Comparison of ENCODE assay signal across 20 mouse cellular contexts in genomic region chr8:94922176-94922575, GRCm38 (mm10). TPM values are rescaled to one million over a fixed set of nuclear protein-coding genes. Genes with fewer than 3 reads are reported as not detected.
A peak's percentile ranks its signal among the peaks of the same experiment; 100 is the strongest.
DNase-seq lines count a peak whose midpoint lies in the region; ATAC-seq lines count a peak whose summit lies in the region.
"Had no signal": no experiment of that assay in that cellular context is flagged by ENCODE, and none has a peak within 500 bp of the region (broad histone marks: within the 10 kb centered on the region; RNA-seq: fewer than 3 reads in every experiment).

No protein-coding gene starts in this region.

- no peak overlapping the region for H3K9ac ChIP-seq in midbrain, embryonic 11.5 days (ENCODE audit: low read length)
- H3K9ac ChIP-seq in midbrain, embryonic 16.5 days (ENCODE audit: low read depth, low read length) = no peak overlapping the region
- H3K9ac ChIP-seq in liver, embryonic 12.5 days = no peak overlapping the region
- no peak overlapping the region for H3K9ac ChIP-seq in neural tube, embryonic 15.5 days (replicated peaks)
- H3K9ac ChIP-seq: embryonic facial prominence, embryonic 15.5 days; midbrain, embryonic 15.5 days had no signal

- peaks cover 4% of the 10 kb centered on the region; the same call in 1 of the 2 replicates for H3K27me3 ChIP-seq in heart, embryonic 10.5 days (ENCODE audit: insufficient read depth, poor library complexity, severe bottlenecking)
- H3K27me3 ChIP-seq in midbrain, embryonic 11.5 days (ENCODE audit: control insufficient read depth, insufficient read depth, low read length) = no peaks in the 10 kb centered on the region
- H3K27me3 ChIP-seq in midbrain, embryonic 16.5 days (ENCODE audit: control insufficient read depth, insufficient read depth, low read depth, low read length) = peaks cover 19% of the 10 kb centered on the region
- H3K27me3 ChIP-seq in liver, embryonic 12.5 days (replicated peaks) = no peaks in the 10 kb centered on the region
- H3K27me3 ChIP-seq in neural tube, embryonic 15.5 days (replicated peaks) = peaks cover 16% of the 10 kb centered on the region
- H3K27me3 ChIP-seq: embryonic facial prominence, embryonic 15.5 days; Patski had no signal

- intact Hi-C loops in heart, postnatal 10 days (cut with DNase I) = no loop called here

- H3K36me3 ChIP-seq in heart, embryonic 10.5 days = no peaks in the 10 kb centered on the region
- no peaks in the 10 kb centered on the region for H3K36me3 ChIP-seq in midbrain, embryonic 11.5 days (ENCODE audit: control insufficient read depth, insufficient read depth, low read length)
- no peaks in the 10 kb centered on the region for H3K36me3 ChIP-seq in midbrain, embryonic 16.5 days (ENCODE audit: control insufficient read depth, insufficient read depth, low read length)
- no peaks in the 10 kb centered on the region for H3K36me3 ChIP-seq in liver, embryonic 12.5 days
- H3K36me3 ChIP-seq in neural tube, embryonic 15.5 days = no peaks in the 10 kb centered on the region
- H3K36me3 ChIP-seq: embryonic facial prominence, embryonic 15.5 days; midbrain, embryonic 15.5 days had no signal

- H3K9me3 ChIP-seq in heart, embryonic 10.5 days = no peaks in the 10 kb centered on the region
- no peaks in the 10 kb centered on the region for H3K9me3 ChIP-seq in midbrain, embryonic 11.5 days (ENCODE audit: control insufficient read depth, low read length)
- no peaks in the 10 kb centered on the region for H3K9me3 ChIP-seq in midbrain, embryonic 16.5 days (replicated peaks; ENCODE audit: control insufficient read depth, low read length, poor library complexity, severe bottlenecking)
- no peaks in the 10 kb centered on the region for H3K9me3 ChIP-seq in liver, embryonic 12.5 days (replicated peaks)
- H3K9me3 ChIP-seq in neural tube, embryonic 15.5 days (replicated peaks) = no peaks in the 10 kb centered on the region
- H3K9me3 ChIP-seq: embryonic facial prominence, embryonic 15.5 days; midbrain, embryonic 15.5 days had no signal

- H3K4me1 ChIP-seq in heart, embryonic 10.5 days = peaks cover 26% of the 10 kb centered on the region
- H3K4me1 ChIP-seq in midbrain, embryonic 11.5 days (ENCODE audit: control insufficient read depth, insufficient read depth, low read length) = peaks cover under 1% of the 10 kb centered on the region; the same call in 1 of the 2 replicates
- peaks cover 10% of the 10 kb centered on the region for H3K4me1 ChIP-seq in midbrain, embryonic 16.5 days (ENCODE audit: control insufficient read depth, insufficient read depth, low read length)
- peaks cover 66% of the 10 kb centered on the region for H3K4me1 ChIP-seq in liver, embryonic 12.5 days
- peaks cover 15% of the 10 kb centered on the region for H3K4me1 ChIP-seq in neural tube, embryonic 15.5 days

- ATAC-seq in midbrain, embryonic 11.5 days (ENCODE audit: low FRiP score) = no peak
- no peak for ATAC-seq in midbrain, embryonic 16.5 days
- no peak for ATAC-seq in liver, embryonic 12.5 days
- no peak for ATAC-seq in neural tube, embryonic 15.5 days (ENCODE audit: low FRiP score)
- ATAC-seq: midbrain, embryonic 15.5 days; Patski had no signal

- H3K4me3 ChIP-seq in heart, embryonic 10.5 days = no peak overlapping the region
- H3K4me3 ChIP-seq in midbrain, embryonic 11.5 days (ENCODE audit: low read depth, low read length) = no peak overlapping the region
- no peak overlapping the region for H3K4me3 ChIP-seq in midbrain, embryonic 16.5 days (ENCODE audit: low read depth, low read length)
- H3K4me3 ChIP-seq in liver, embryonic 12.5 days = no peak overlapping the region
- H3K4me3 ChIP-seq in neural tube, embryonic 15.5 days (replicated peaks) = no peak overlapping the region
- H3K4me3 ChIP-seq: embryonic facial prominence, embryonic 15.5 days; midbrain, embryonic 15.5 days had no signal

- H3K4me2 ChIP-seq in midbrain, embryonic 11.5 days = no peak overlapping the region
- no peak overlapping the region for H3K4me2 ChIP-seq in midbrain, embryonic 16.5 days (ENCODE audit: low read length)
- peak overlapping the region; percentile 47 for H3K4me2 ChIP-seq in liver, embryonic 12.5 days
- H3K4me2 ChIP-seq in neural tube, embryonic 15.5 days = no peak overlapping the region
- H3K4me2 ChIP-seq: embryonic facial prominence, embryonic 15.5 days; midbrain, embryonic 15.5 days had no signal

- peak; percentile 81 for DNase-seq in heart, embryonic 10.5 days (ENCODE audit: low spot score)
- DNase-seq in heart, postnatal 10 days = no peak
- DNase-seq in midbrain, embryonic 11.5 days (ENCODE audit: low spot score, missing footprints) = peak; percentile 72
- DNase-seq in kidney, postnatal 36 days = no peak
- DNase-seq: adrenal gland, postnatal 25 days; B cell, adult 2 months; cerebellum, adult 18-20 months; cerebellum, postnatal 25 days; embryo, embryonic 11 days; gastrocnemius, postnatal 25 days; kidney, adult 18-20 months; right cerebral cortex, postnatal 25 days had no signal

- WGBS in heart, embryonic 10.5 days = 58% methylated on average over 6 of the region's 6 CpGs
- WGBS in midbrain, embryonic 11.5 days = 74% methylated on average over 6 of the region's 6 CpGs
- WGBS in midbrain, embryonic 16.5 days = 70% methylated on average over 6 of the region's 6 CpGs
- 44% methylated on average over 6 of the region's 6 CpGs for WGBS in liver, embryonic 12.5 days (ENCODE audit: insufficient replicate concordance)
- WGBS in neural tube, embryonic 15.5 days = 69% methylated on average over 6 of the region's 6 CpGs

- H3K27ac ChIP-seq in heart, embryonic 10.5 days = peak overlapping the region; percentile 70
- H3K27ac ChIP-seq in midbrain, embryonic 11.5 days (ENCODE audit: low read depth, low read length) = no peak overlapping the region
- no peak overlapping the region for H3K27ac ChIP-seq in midbrain, embryonic 16.5 days (ENCODE audit: low read length)
- H3K27ac ChIP-seq in liver, embryonic 12.5 days = peak overlapping the region; percentile 77
- no peak overlapping the region for H3K27ac ChIP-seq in neural tube, embryonic 15.5 days (replicated peaks)
- H3K27ac ChIP-seq: embryonic facial prominence, embryonic 15.5 days; kidney, postnatal 0 days; midbrain, embryonic 15.5 days had no signal

RNA-seq across cellular contexts. Expression of gene Adgrg5, which starts 1.3 kb away (rescaled TPM):
- polyA plus RNA-seq in heart, embryonic 10.5 days (2016; fragmentation: Nextera tagmentation; extraction: Ambion mirVana) = 0.69 and 0.79 TPM in 2 replicates
- total RNA-seq in heart, postnatal 10 days (2021) = under 1 TPM; 0.31 to 0.42 TPM
- polyA plus RNA-seq in midbrain, embryonic 11.5 days (2014; fragmentation: Nextera tagmentation; extraction: Ambion mirVana) = 0.36 and 0.40 TPM in 2 replicates
- polyA plus RNA-seq in midbrain, embryonic 16.5 days (2015; fragmentation: Nextera tagmentation; extraction: Ambion mirVana) = 0.62 TPM in 1 of 2 replicates, not detected in the other
- 0.90 and 0.91 TPM in 2 replicates for polyA plus RNA-seq in liver, embryonic 12.5 days (2016; fragmentation: Nextera tagmentation; extraction: Ambion mirVana)
- 0.28 and 1.3 TPM in 2 replicates for polyA plus RNA-seq in neural tube, embryonic 15.5 days (2015; fragmentation: Nextera tagmentation; extraction: Ambion mirVana)
- total RNA-seq: gastrocnemius, postnatal 25 days; left cerebral cortex, postnatal 36 days had no signal
- polyA plus RNA-seq: kidney, postnatal 0 days; Patski had no signal

RNA-seq across cellular contexts. Expression of gene Ccdc102a, which starts 4.3 kb away (rescaled TPM):
- 22.0 and 31.0 TPM in 2 replicates for polyA plus RNA-seq in heart, embryonic 10.5 days (2016; fragmentation: Nextera tagmentation; extraction: Ambion mirVana)
- 10 to 100 TPM; 15.3 to 16.0 TPM for total RNA-seq in heart, postnatal 10 days (2021)
- polyA plus RNA-seq in midbrain, embryonic 11.5 days (2014; fragmentation: Nextera tagmentation; extraction: Ambion mirVana) = 13.5 and 15.9 TPM in 2 replicates
- 3.4 and 3.8 TPM in 2 replicates for polyA plus RNA-seq in midbrain, embryonic 16.5 days (2015; fragmentation: Nextera tagmentation; extraction: Ambion mirVana)
- 9.1 and 10.0 TPM in 2 replicates for polyA plus RNA-seq in liver, embryonic 12.5 days (2016; fragmentation: Nextera tagmentation; extraction: Ambion mirVana)
- polyA plus RNA-seq in neural tube, embryonic 15.5 days (2015; fragmentation: Nextera tagmentation; extraction: Ambion mirVana) = 6.2 and 13.2 TPM in 2 replicates

RNA-seq across cellular contexts. Expression of gene Dok4, which starts 46.0 kb away (rescaled TPM):
- 71.3 and 83.4 TPM in 2 replicates for polyA plus RNA-seq in heart, embryonic 10.5 days (2016; fragmentation: Nextera tagmentation; extraction: Ambion mirVana)
- total RNA-seq in heart, postnatal 10 days (2021) = 10 to 100 TPM; 34.2 to 44.2 TPM
- polyA plus RNA-seq in midbrain, embryonic 11.5 days (2014; fragmentation: Nextera tagmentation; extraction: Ambion mirVana) = 12.0 and 12.9 TPM in 2 replicates
- 96.2 and 112 TPM in 2 replicates for polyA plus RNA-seq in midbrain, embryonic 16.5 days (2015; fragmentation: Nextera tagmentation; extraction: Ambion mirVana)
- polyA plus RNA-seq in liver, embryonic 12.5 days (2016; fragmentation: Nextera tagmentation; extraction: Ambion mirVana) = 13.8 and 14.6 TPM in 2 replicates
- polyA plus RNA-seq in neural tube, embryonic 15.5 days (2015; fragmentation: Nextera tagmentation; extraction: Ambion mirVana) = 100 and 116 TPM in 2 replicates

RNA-seq across cellular contexts. Expression of gene Adgrg1, which starts 52.4 kb away (rescaled TPM):
- polyA plus RNA-seq in heart, embryonic 10.5 days (2016; fragmentation: Nextera tagmentation; extraction: Ambion mirVana) = 9.0 and 16.6 TPM in 2 replicates
- total RNA-seq in heart, postnatal 10 days (2021) = 10 to 100 TPM; 36.6 to 61.8 TPM
- polyA plus RNA-seq in midbrain, embryonic 11.5 days (2014; fragmentation: Nextera tagmentation; extraction: Ambion mirVana) = 153 and 157 TPM in 2 replicates
- polyA plus RNA-seq in midbrain, embryonic 16.5 days (2015; fragmentation: Nextera tagmentation; extraction: Ambion mirVana) = 147 and 153 TPM in 2 replicates
- polyA plus RNA-seq in liver, embryonic 12.5 days (2016; fragmentation: Nextera tagmentation; extraction: Ambion mirVana) = 78.5 and 80.9 TPM in 2 replicates
- polyA plus RNA-seq in neural tube, embryonic 15.5 days (2015; fragmentation: Nextera tagmentation; extraction: Ambion mirVana) = 80.9 and 96.9 TPM in 2 replicates

Comparison
In these comparisons a context has a peak if more than half of its experiments do, and no peak if none do; other contexts are left out.
1. DNase-seq: peak in heart, embryonic 10.5 days (single experiment) and midbrain, embryonic 11.5 days (single experiment); none in heart, postnatal 10 days (0 of 2) and kidney, postnatal 36 days (0 of 2).
2. H3K27ac ChIP-seq: peak in heart, embryonic 10.5 days (single experiment) and liver, embryonic 12.5 days (single experiment); none in midbrain, embryonic 11.5 days (single experiment), midbrain, embryonic 16.5 days (single experiment) and neural tube, embryonic 15.5 days (single experiment).